Mouse (Mus musculus) intestine, embryonic 15.5 days (tissue): ENCODE measurements around the gene Rbsn. TPM values are rescaled to one million over a fixed set of nuclear protein-coding genes. Genes with fewer than 3 reads are reported as not detected.

Source experiments
- ATAC-seq: fragments of 200-750 bp; cut with Nextera tagmentation; 2 replicates; pipeline ENCODE4 v1.8.0; 2017; ENCODE audit warnings: moderate TSS enrichment, moderate library complexity
- H3K27ac ChIP-seq: fragments of 300-500 bp; sonication (generic); 2 replicates; pipeline ENCODE4 v1.5.1; 2015; ENCODE audit warnings: mild to moderate bottlenecking, inconsistent platforms
- H3K27me3 ChIP-seq: fragments of 300-500 bp; sonication (generic); replicated peaks from 2 replicates; pipeline ENCODE4 v1.6.1; 2015; ENCODE audit warnings: inconsistent platforms
- H3K36me3 ChIP-seq: fragments of 300-500 bp; sonication (generic); 2 replicates; pipeline ENCODE4 v1.6.1; 2015; ENCODE audit warnings: inconsistent platforms
- H3K4me1 ChIP-seq: fragments of 300-500 bp; sonication (generic); replicated peaks from 2 replicates; pipeline ENCODE4 v1.6.1; 2015; ENCODE audit warnings: inconsistent platforms
- H3K4me2 ChIP-seq: fragments of 300-500 bp; sonication (generic); replicated peaks from 2 replicates; pipeline ENCODE4 v1.6.1; 2015; ENCODE audit warnings: mild to moderate bottlenecking, inconsistent platforms
- H3K4me3 ChIP-seq: fragments of 300-500 bp; sonication (generic); replicated peaks from 2 replicates; pipeline ENCODE4 v1.5.1; 2015; ENCODE audit warnings: inconsistent platforms
- H3K9ac ChIP-seq: fragments of 300-500 bp; sonication (generic); 2 replicates; pipeline ENCODE4 v1.6.1; 2015; ENCODE audit warnings: inconsistent platforms
- H3K9me3 ChIP-seq: fragments of 300-500 bp; sonication (generic); 2 replicates; pipeline ENCODE4 v1.6.1; 2016; ENCODE audit warnings: inconsistent platforms
- WGBS: fragments of 180-500 bp; shearing (Covaris S2); methylation state at CpG from one replicate; pipeline ENCODE4 v1.1.7; 2015; 5-methylcytosine and 5-hydroxymethylcytosine counted together
- polyA plus RNA-seq: library from polyadenylated mRNA; unstranded; fragments of >200 nt; fragmentation: Nextera tagmentation; extraction: Ambion mirVana; gene quantifications from 2 replicates; pipeline ENCODE4 v1.2.1, GENCODE M21; 2015

The Rbsn gene
- polyA plus RNA-seq, 1 experiment from 2014 or later = 21.4 TPM

DNA sequence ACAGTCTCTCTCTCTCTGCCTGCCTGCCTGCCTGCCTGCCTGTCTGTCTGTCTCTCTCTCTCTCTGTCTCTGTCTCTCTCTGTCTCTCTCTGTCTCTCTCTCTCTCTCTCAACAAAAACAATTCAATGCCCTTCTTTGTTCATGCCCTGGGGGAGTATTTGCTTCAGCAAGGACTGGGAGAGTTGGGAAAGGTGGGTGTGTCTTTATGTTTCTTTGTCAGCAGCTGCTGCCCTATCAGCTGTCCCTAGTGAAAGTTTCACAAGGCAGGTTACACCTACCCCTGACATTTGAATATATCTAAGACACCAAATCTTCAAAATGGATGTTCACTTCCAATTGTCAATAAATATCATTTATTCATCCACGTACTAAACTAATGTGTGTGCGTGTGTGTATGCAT, 14.9 kb upstream of the Rbsn start:
- H3K9ac ChIP-seq = no peak overlapping the region
- no peak overlapping the region for H3K4me3 ChIP-seq
- H3K27me3 ChIP-seq = no peaks in the 10 kb centered on the region
- no peak for ATAC-seq
- H3K4me1 ChIP-seq = no peaks in the 10 kb centered on the region
- no peak overlapping the region for H3K27ac ChIP-seq
- H3K4me2 ChIP-seq = no peak overlapping the region
- WGBS = 82% methylated on average over 2 of the region's 2 CpGs
- H3K36me3 ChIP-seq = no peaks in the 10 kb centered on the region
- no peaks in the 10 kb centered on the region for H3K9me3 ChIP-seq

DNA sequence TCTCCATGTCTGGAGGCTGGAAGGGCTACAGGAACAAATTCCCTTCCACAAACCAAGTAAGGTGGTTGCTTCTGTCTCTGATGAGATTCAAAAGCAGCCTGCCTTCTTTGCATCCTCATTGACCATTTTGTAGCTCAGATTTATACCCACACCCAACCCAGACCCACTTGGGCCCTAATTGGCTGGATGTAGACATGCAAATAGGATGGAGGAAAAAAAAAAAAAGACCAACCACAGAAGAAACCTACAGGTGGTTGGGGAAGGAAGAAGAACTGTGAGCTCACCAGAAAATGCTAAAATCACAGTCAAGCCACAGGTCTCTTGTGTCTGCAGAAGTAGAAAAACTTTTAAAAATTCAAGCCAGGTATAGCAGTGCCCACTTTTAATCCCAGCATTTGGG, 14.4 kb upstream of the Rbsn start:
- no peak overlapping the region for H3K9ac ChIP-seq
- H3K27ac ChIP-seq = no peak overlapping the region
- H3K9me3 ChIP-seq = no peaks in the 10 kb centered on the region
- no peak overlapping the region for H3K4me2 ChIP-seq
- H3K4me1 ChIP-seq = no peaks in the 10 kb centered on the region
- no peaks in the 10 kb centered on the region for H3K36me3 ChIP-seq
- no peak for ATAC-seq
- H3K4me3 ChIP-seq = no peak overlapping the region
- no peaks in the 10 kb centered on the region for H3K27me3 ChIP-seq

DNA sequence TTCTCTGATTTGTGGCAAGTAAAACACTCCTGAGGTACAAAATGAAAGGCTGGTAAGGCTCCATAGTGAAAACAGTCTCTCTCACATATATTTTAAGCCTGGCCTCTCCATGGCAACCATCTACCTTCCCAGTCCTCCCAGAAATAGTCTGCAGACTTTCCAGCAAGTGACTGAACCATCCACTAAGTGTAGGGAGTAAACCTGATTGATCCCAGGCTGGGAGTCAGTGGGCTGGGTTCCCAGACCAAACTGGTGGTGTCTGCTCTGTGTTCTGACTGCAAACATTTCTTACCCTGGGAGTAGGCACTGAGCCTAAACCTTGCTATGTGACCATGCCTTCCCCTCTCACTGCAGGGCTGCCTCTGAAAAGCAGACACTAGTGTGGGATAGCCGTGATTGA, 10.3 kb upstream of the Rbsn start:
- Histone ChIP-seq H3K9ac (no peak overlapping the region), H3K27me3 (no peaks in the 10 kb centered on the region), H3K27ac (no peak overlapping the region), H3K9me3 (no peaks in the 10 kb centered on the region), H3K4me3 (no peak overlapping the region), H3K36me3 (no peaks in the 10 kb centered on the region), H3K4me1 (no peaks in the 10 kb centered on the region), H3K4me2 (no peak overlapping the region)
- ATAC-seq = no peak; the same call in 1 of the 2 replicates
- WGBS = 54% methylated on average over 1 of the region's 1 CpGs

DNA sequence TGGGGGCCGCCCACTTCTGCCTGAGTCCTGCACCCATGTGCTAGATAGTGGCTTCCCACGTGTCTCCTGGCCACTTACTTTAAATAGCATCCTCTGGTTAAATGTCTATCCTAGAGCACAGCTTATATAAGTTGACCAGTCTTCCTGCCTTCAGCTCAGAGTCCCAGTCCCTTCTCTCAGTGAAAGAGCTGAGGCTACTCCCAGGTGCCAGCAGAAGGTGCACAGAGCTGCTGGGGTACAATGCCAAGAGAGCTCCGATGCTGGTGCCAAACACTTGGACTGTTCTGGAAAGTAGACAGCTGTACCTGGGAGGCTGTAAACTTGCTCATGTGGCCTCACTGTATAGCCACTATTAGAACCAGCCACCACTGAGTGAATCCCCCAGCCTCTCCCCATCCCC, 7.3 kb upstream of the Rbsn start:
- ATAC-seq = no peak
- Histone ChIP-seq H3K27me3 (no peaks in the 10 kb centered on the region), H3K4me2 (no peak overlapping the region), H3K27ac (no peak overlapping the region), H3K9ac (no peak overlapping the region), H3K4me1 (no peaks in the 10 kb centered on the region), H3K4me3 (no peak overlapping the region), H3K9me3 (no peaks in the 10 kb centered on the region), H3K36me3 (no peaks in the 10 kb centered on the region)
- WGBS = 82% methylated on average over 3 of the region's 3 CpGs

DNA sequence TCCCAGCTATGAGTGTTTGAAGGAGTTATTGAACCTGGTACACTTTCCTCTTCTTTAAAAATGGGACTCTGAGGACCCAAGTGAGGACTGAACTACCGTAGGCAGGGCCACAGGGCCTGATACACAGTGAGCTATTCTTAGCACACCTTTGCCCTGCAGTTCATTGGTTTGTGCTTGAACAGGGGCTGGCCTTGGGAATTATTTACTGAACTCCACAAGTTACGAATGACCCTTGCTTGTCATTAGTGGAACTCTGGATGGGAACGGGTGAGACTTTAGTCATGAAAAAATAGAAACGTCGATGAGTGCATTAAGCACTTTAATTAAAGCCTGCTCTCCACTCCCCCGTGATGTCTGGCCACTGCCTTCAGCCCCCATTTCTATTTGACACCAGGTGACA, 6.9 kb upstream of the Rbsn start:
- no peak overlapping the region for H3K27ac ChIP-seq
- no peaks in the 10 kb centered on the region for H3K9me3 ChIP-seq
- no peak for ATAC-seq
- no peaks in the 10 kb centered on the region for H3K4me1 ChIP-seq
- no peaks in the 10 kb centered on the region for H3K36me3 ChIP-seq
- WGBS = 68% methylated on average over 6 of the region's 6 CpGs
- no peak overlapping the region for H3K4me2 ChIP-seq
- no peaks in the 10 kb centered on the region for H3K27me3 ChIP-seq
- no peak overlapping the region for H3K4me3 ChIP-seq
- no peak overlapping the region for H3K9ac ChIP-seq

DNA sequence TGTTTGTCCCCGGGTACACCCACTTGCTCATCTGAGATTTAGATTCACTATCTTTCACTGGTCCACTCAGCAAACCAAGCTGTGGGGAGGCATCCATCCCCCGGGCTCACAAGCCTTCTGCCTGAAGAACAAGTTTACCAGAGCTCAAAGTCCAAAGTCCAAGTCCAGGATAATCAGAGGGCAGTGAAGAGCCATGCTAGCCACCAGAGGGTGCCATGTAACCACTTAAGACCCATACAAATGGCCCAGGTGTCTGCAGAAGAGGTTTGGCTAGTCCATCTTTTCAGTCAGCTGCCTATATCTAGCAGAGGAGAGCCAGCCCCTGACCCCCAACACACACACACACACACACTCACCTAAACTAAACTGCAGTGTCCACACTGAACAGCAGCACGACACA, 4.7 kb upstream of the Rbsn start:
- Histone ChIP-seq H3K4me2 (no peak overlapping the region), H3K36me3 (no peaks in the 10 kb centered on the region), H3K9ac (no peak overlapping the region), H3K27me3 (no peaks in the 10 kb centered on the region), H3K4me3 (no peak overlapping the region), H3K27ac (no peak overlapping the region), H3K4me1 (0 out of 2 replicates have a peak, but pooled peaks cover 2% of the 10 kb centered on the region), H3K9me3 (no peaks in the 10 kb centered on the region)
- ATAC-seq = peak; percentile 76
- WGBS = 40% methylated on average over 3 of the region's 3 CpGs

DNA sequence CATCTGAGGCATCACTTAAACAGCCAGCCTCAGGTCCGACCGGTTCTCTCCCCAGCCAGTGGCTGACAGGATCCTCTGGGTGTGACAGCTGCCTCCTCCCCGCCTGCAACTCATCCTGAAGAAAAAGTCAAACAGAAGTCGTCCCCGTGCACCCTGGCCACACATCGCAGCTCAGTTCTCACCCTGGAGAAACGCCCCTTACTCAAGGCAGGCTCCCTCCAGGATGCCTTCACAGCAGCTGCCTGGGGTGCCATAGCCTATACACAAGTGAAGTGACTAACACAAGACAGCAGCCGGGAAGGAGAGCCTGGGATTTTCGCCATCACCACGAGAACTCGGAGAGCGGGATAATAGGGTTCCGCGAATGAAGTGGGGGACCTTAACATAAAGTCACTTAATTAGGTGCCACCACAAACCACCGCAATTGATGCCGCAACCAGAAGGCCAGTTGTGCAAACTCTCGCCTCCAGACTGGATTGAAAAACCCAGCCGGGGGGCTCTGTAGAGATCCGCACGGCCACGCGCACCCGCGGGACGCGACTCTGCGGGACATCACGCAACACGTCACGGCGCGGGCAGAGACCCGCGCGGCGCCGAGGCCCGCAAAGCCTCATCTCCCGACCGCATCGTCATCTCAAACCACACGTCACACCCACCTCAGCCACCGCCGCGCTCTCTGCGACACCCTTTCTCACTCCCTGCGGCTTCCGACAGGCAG, 511 bp downstream of the Rbsn start:
- 0 out of 2 replicates have a peak, but pooled peaks cover 3% of the 10 kb centered on the region for H3K36me3 ChIP-seq
- H3K4me3 ChIP-seq = peak overlapping the region; percentile 77
- peak; percentile 57 for ATAC-seq
- H3K27ac ChIP-seq = peak overlapping the region; percentile 60; the same call in 1 of the 2 replicates
- H3K4me2 ChIP-seq = peak overlapping the region; percentile 86
- peaks cover 9% of the 10 kb centered on the region for H3K4me1 ChIP-seq
- under 1% methylated on average over 48 of the region's 48 CpGs for WGBS
- H3K27me3 ChIP-seq = no peaks in the 10 kb centered on the region
- no peaks in the 10 kb centered on the region for H3K9me3 ChIP-seq
- peak overlapping the region; percentile 90 for H3K9ac ChIP-seq

DNA sequence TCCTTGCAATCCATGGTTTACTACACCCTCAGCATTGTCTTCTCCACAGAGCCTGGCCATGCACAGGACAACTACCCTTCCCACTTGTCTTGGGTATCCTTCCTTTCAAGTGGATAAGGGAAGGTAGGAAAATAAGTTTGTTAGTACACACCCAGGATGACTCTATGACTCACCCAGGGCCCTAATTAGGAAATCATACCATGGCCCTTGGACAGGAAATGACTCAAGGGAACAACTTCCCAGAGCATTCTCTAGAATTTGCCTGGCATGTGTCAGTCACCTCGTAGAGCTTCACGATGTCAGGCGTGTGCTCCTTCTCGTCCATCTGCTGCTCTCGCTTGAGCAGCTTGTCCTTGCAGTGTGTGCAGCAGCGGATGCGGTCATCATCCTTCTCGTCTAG, 15.3 kb downstream of the Rbsn start:
- no peak for ATAC-seq
- H3K27ac ChIP-seq = no peak overlapping the region
- WGBS = 90% methylated on average over 8 of the region's 8 CpGs
- no peaks in the 10 kb centered on the region for H3K4me1 ChIP-seq
- no peak overlapping the region for H3K4me3 ChIP-seq
- H3K9me3 ChIP-seq = no peaks in the 10 kb centered on the region
- no peaks in the 10 kb centered on the region for H3K27me3 ChIP-seq
- H3K4me2 ChIP-seq = no peak overlapping the region
- H3K36me3 ChIP-seq = peaks cover 29% of the 10 kb centered on the region
- H3K9ac ChIP-seq = no peak overlapping the region

DNA sequence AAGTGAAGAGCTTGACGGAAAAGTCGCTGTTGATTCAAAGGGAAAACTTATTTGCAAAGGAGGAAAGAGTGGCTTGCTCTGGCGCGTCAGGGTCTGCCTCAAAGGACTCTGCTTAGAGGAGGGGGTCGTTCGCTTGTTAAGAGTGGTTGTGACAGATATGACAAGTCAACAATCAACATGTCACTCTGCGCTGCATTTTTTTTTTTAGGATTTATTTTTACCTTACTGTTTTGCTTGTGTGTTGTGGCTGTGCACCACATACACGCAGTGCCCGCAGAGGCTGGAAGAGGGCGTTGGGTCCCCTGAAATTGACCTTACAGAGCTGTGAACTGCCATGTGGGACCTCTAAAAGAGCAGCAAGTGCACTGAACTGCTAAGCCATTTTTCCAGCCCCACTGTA, 30.5 kb downstream of the Rbsn start:
- Histone ChIP-seq H3K27ac (no peak overlapping the region), H3K9me3 (no peaks in the 10 kb centered on the region), H3K4me1 (peaks cover 12% of the 10 kb centered on the region), H3K4me3 (peak overlapping the region; percentile 76), H3K36me3 (peaks cover 18% of the 10 kb centered on the region), H3K9ac (peak overlapping the region; percentile 88), H3K27me3 (no peaks in the 10 kb centered on the region), H3K4me2 (peak overlapping the region; percentile 78)
- peak; percentile 72 for ATAC-seq
- 7% methylated on average over 10 of the region's 10 CpGs for WGBS

DNA sequence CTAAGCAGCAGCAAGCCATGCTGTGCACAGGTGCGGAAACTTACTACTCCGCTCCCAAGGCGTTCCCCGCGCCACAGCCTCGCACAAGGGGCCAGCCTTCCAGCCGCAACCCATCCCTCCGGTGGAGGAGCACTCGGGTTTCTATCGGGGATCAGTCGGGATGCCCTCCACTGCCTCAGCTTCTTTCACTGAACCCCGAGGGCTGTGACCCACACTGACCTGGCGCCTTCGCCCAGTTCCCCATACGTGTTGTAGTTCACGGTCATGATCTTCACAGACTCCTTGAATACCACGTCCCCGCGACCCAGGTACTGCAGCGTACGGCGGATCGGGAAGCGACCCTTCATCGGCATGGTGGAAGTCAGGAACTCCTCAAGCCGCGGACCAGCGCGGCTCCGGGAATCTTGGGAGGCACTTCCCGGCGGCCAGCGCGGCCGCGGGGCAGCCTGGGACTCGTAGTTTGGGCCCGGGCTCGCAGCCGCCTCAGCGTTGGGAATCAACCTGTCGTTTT, 31.0 kb downstream of the Rbsn start, which contains the start of gene Mrps25:
TSS of gene Mrps25 (minus strand) at position 413 of the 511 bp plus-strand sequence.
- peak within 1 kb of the TSS; percentile 88 for H3K9ac ChIP-seq
- H3K27ac ChIP-seq = peak within 1 kb of the TSS; percentile 62
- H3K4me1 ChIP-seq = peaks cover 12% of the 10 kb centered on the region
- H3K27me3 ChIP-seq = no peaks in the 10 kb centered on the region
- peak; percentile 97 for ATAC-seq
- under 1% methylated on average over 42 of the region's 42 CpGs for WGBS
- H3K9me3 ChIP-seq = no peaks in the 10 kb centered on the region
- peak within 1 kb of the TSS; percentile 76 for H3K4me3 ChIP-seq
- H3K36me3 ChIP-seq = peaks cover 20% of the 10 kb centered on the region; the same call in 1 of the 2 replicates
- peak within 1 kb of the TSS; percentile 78 for H3K4me2 ChIP-seq

DNA sequence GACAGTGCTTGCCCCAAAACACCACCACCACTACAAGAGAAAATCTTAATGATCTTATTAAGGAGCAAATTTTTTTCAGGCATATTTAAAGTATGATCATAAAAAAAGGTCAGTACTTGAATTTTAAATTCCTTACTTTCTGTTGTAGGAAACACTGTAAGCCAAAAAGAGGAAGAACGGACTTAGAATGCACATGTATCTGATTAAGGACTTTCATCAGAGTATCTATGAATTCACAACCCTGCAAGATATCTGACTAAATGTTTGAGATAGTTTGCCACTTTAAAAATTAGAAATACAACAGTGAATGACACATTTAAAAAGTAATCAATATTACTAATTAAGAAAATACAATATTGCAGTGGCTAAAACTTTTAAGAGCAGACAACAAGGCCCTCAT, 38.3 kb downstream of the Rbsn start:
- Histone ChIP-seq H3K4me3 (no peak overlapping the region), H3K9ac (no peak overlapping the region), H3K36me3 (peaks cover 43% of the 10 kb centered on the region), H3K9me3 (no peaks in the 10 kb centered on the region), H3K4me1 (no peaks in the 10 kb centered on the region), H3K27me3 (no peaks in the 10 kb centered on the region), H3K4me2 (no peak overlapping the region), H3K27ac (no peak overlapping the region)
- ATAC-seq = no peak
- 98% methylated on average over 1 of the region's 1 CpGs for WGBS

DNA sequence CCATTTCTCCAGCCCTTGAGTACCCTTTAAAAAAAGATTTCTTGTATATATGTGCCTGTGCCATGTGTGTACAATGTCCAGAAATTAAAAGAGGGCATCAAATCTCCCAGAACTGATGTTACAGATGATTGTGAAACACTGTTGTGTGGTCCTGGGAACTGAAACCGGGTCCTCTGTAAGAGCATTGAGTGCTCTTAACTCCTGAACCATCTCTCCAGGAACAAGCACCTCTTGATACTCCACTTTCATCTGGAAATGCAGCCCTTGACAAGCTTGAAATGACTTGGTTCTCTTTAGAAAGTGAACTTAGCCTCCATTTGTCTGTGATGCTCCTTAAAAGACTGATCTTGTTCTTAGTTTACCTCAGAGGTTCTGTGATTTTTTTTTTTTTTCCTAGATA, 52.0 kb downstream of the Rbsn start:
- WGBS = 94% methylated on average over 1 of the region's 1 CpGs
- Histone ChIP-seq H3K27me3 (no peaks in the 10 kb centered on the region), H3K9ac (no peak overlapping the region), H3K9me3 (no peaks in the 10 kb centered on the region), H3K4me1 (no peaks in the 10 kb centered on the region), H3K27ac (no peak overlapping the region), H3K36me3 (peaks cover 47% of the 10 kb centered on the region), H3K4me3 (no peak overlapping the region), H3K4me2 (no peak overlapping the region)
- no peak for ATAC-seq

DNA sequence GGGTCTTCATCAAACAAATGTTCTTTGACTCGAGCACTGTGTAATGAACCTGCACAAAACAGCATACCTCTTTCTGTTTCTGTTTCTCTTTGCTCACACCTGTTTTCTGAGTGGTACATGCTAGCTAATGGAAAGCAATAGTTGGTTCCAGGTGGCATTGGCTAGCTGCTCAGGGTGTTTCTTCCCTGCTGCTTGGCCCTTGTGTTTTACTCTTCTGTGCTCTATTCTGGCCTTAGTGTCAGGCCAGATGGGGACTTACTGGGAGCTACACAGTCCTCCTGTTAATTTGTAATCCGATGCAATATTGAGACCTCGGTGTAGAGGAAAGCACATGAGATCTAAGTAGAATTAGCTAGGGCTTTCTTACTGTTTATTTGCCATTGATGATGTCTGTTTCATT, 55.9 kb downstream of the Rbsn start:
- Histone ChIP-seq H3K9ac (no peak overlapping the region), H3K4me2 (no peak overlapping the region), H3K4me3 (no peak overlapping the region), H3K9me3 (no peaks in the 10 kb centered on the region), H3K27me3 (no peaks in the 10 kb centered on the region), H3K4me1 (no peaks in the 10 kb centered on the region), H3K27ac (no peak overlapping the region), H3K36me3 (peaks cover 62% of the 10 kb centered on the region)
- ATAC-seq = no peak
- 95% methylated on average over 3 of the region's 3 CpGs for WGBS
